9 mouse cellular contexts compared by ENCODE assay signal in genomic region chr12:100289267-100290177, GRCm38 (mm10).
DNase-seq lines count a peak whose midpoint lies in the region; ATAC-seq and TF ChIP-seq lines count a peak whose summit lies in the region.
"Had no signal": no experiment of that assay in that cellular context is flagged by ENCODE, and none has a peak within 500 bp of the region (broad histone marks: within the 10 kb centered on the region; RNA-seq: fewer than 3 reads in every experiment).

No protein-coding gene starts in this region.

- H3K27me3 ChIP-seq in liver, postnatal 0 days (ENCODE audit: insufficient read depth, low read length): no peaks in the 10 kb centered on the region
- H3K27me3 ChIP-seq in forebrain, embryonic 14.5 days (replicated peaks; ENCODE audit: control insufficient read depth, insufficient read depth, low read length): no peaks in the 10 kb centered on the region

- no peak overlapping the region for H3K4me2 ChIP-seq in liver, postnatal 0 days (ENCODE audit: low read depth, low read length)
- peak overlapping the region; percentile 9; the same call in 1 of the 2 replicates for H3K4me2 ChIP-seq in forebrain, embryonic 14.5 days (ENCODE audit: low read length)

- no peak overlapping the region for H3K4me3 ChIP-seq in liver, postnatal 0 days (ENCODE audit: low read depth, low read length)
- no peak overlapping the region for H3K4me3 ChIP-seq in forebrain, embryonic 14.5 days (ENCODE audit: low read depth, low read length)
- H3K4me3 ChIP-seq: erythroblast, embryonic 14.5 days had no signal

- no peaks in the 10 kb centered on the region for H3K9me3 ChIP-seq in liver, postnatal 0 days (ENCODE audit: low read length)
- H3K9me3 ChIP-seq in forebrain, embryonic 14.5 days (replicated peaks; ENCODE audit: control insufficient read depth, low read length): no peaks in the 10 kb centered on the region

- no peak for TF ChIP-seq CTCF in liver, postnatal 0 days (IDR thresholded peaks at IDR 0.05; ENCODE audit: low read depth)

- TF ChIP-seq EP300 in liver, postnatal 0 days (IDR thresholded peaks at IDR 0.05; ENCODE audit: low read depth): no peak

- peak; percentile 50 for DNase-seq in liver
- no peak for DNase-seq in liver, postnatal 0 days
- DNase-seq in forebrain, embryonic 14.5 days (ENCODE audit: low spot score): peak; percentile 88
- peak; percentile 88 for DNase-seq in heart, postnatal 10 days
- peak; percentile 89 to 93 for DNase-seq in kidney, postnatal 25 days
- peak; percentile 93 for DNase-seq in lung, postnatal 10 days
- peak; percentile 50 to 51 for DNase-seq in right cerebral cortex, postnatal 36 days (ENCODE audit: low spot score in 2 of 2)
- DNase-seq in c-Kit-positive CD71-positive TER-119-positive erythroid progenitor cells, embryonic 14.5 days (ENCODE audit: low spot score): no peak

- H3K4me1 ChIP-seq in liver, postnatal 0 days (ENCODE audit: insufficient read depth): peaks cover 4% of the 10 kb centered on the region; the same call in 1 of the 2 replicates
- peaks cover 25% of the 10 kb centered on the region for H3K4me1 ChIP-seq in forebrain, embryonic 14.5 days (ENCODE audit: control insufficient read depth, insufficient read depth, low read length)

- H3K36me3 ChIP-seq in liver, postnatal 0 days (replicated peaks; ENCODE audit: insufficient read depth, low read length): no peaks in the 10 kb centered on the region
- H3K36me3 ChIP-seq in forebrain, embryonic 14.5 days (ENCODE audit: control insufficient read depth, insufficient read depth, low read length): no peaks in the 10 kb centered on the region

- no peak overlapping the region for H3K9ac ChIP-seq in liver, postnatal 0 days (replicated peaks)
- no peak overlapping the region; the same call in 1 of the 2 replicates for H3K9ac ChIP-seq in forebrain, embryonic 14.5 days (ENCODE audit: low read length)

- H3K27ac ChIP-seq in liver, postnatal 0 days (ENCODE audit: low read depth): no peak overlapping the region
- peak overlapping the region; percentile 85 for H3K27ac ChIP-seq in forebrain, embryonic 14.5 days (ENCODE audit: low read depth, low read length)

- no peak for ATAC-seq in liver, postnatal 0 days
- peak; percentile 70 for ATAC-seq in forebrain, embryonic 14.5 days

- intact Hi-C loops in heart, postnatal 10 days (cut with DNase I): no loop called here

- WGBS in liver, postnatal 0 days (ENCODE audit: insufficient replicate concordance): 50% methylated on average over 8 of the region's 8 CpGs
- 22% methylated on average over 8 of the region's 8 CpGs for WGBS in forebrain, embryonic 14.5 days

Comparison
In these comparisons a context has a peak if more than half of its experiments do, and no peak if none do; other contexts are left out.
1. DNase-seq: peak in liver (single experiment), forebrain, embryonic 14.5 days (single experiment), heart, postnatal 10 days (2 of 2), kidney, postnatal 25 days (2 of 2), lung, postnatal 10 days (single experiment) and right cerebral cortex, postnatal 36 days (2 of 2); none in liver, postnatal 0 days (single experiment) and c-Kit-positive CD71-positive TER-119-positive erythroid progenitor cells, embryonic 14.5 days (single experiment).